Mouse (Mus musculus): ENCODE results near the gene Tnfsf9. TPM values are rescaled to one million over a fixed set of nuclear protein-coding genes. Genes with fewer than 3 reads are reported as not detected.

Tnfsf9 gene
- total and polyA plus RNA-seq, 2 experiments from 2014 or later = 3.6 to 3.8 TPM

- H3K9ac ChIP-seq (replicated peaks; ENCODE audit: low read length, poor library complexity, severe bottlenecking) = no peak overlapping the region
- no peak for TF ChIP-seq CTCF (IDR thresholded peaks at IDR 0.05)
- no peaks in the 10 kb centered on the region for H3K27me3 ChIP-seq (ENCODE audit: insufficient read depth, low read length)
- no peak overlapping the region for H3K4me2 ChIP-seq (ENCODE audit: low read depth, low read length, poor library complexity, severe bottlenecking)
- ATAC-seq (ENCODE audit: low FRiP score) (no peak), DNase-seq (ENCODE audit: low spot score) (no peak)
- H3K36me3 ChIP-seq (ENCODE audit: insufficient read depth, low read length) = no peaks in the 10 kb centered on the region
- H3K4me1 ChIP-seq (ENCODE audit: insufficient read depth, low read length) = no peaks in the 10 kb centered on the region
- no peaks in the 10 kb centered on the region for H3K9me3 ChIP-seq (ENCODE audit: low read length)
- H3K4me3 ChIP-seq (ENCODE audit: low read depth, low read length) = no peak overlapping the region
- WGBS = 3% methylated on average over 11 of the region's 11 CpGs
- H3K27ac ChIP-seq (ENCODE audit: low read depth, low read length) = no peak overlapping the region
Observed at GRCm38 (mm10) chr17:57118524-57119349, 13.6 kb downstream of the Tnfsf9 start.

GRCm38 (mm10) chr17:57121856-57122255, 16.7 kb downstream of the Tnfsf9 start:
- no peaks in the 10 kb centered on the region for H3K4me1 ChIP-seq (ENCODE audit: insufficient read depth, low read length)
- ATAC-seq (ENCODE audit: low FRiP score) (no peak), DNase-seq (ENCODE audit: low spot score) (no peak)
- no peak for TF ChIP-seq CTCF (IDR thresholded peaks at IDR 0.05)
- no peaks in the 10 kb centered on the region for H3K36me3 ChIP-seq (ENCODE audit: insufficient read depth, low read length)
- no peak overlapping the region for H3K4me3 ChIP-seq (ENCODE audit: low read depth, low read length)
- no peak overlapping the region for H3K4me2 ChIP-seq (ENCODE audit: low read depth, low read length, poor library complexity, severe bottlenecking)
- no peaks in the 10 kb centered on the region for H3K9me3 ChIP-seq (ENCODE audit: low read length)
- no peaks in the 10 kb centered on the region for H3K27me3 ChIP-seq (ENCODE audit: insufficient read depth, low read length)
- H3K9ac ChIP-seq (replicated peaks; ENCODE audit: low read length, poor library complexity, severe bottlenecking) = no peak overlapping the region
- 86% methylated on average over 2 of the region's 2 CpGs for WGBS
- H3K27ac ChIP-seq (ENCODE audit: low read depth, low read length) = no peak overlapping the region

DNA sequence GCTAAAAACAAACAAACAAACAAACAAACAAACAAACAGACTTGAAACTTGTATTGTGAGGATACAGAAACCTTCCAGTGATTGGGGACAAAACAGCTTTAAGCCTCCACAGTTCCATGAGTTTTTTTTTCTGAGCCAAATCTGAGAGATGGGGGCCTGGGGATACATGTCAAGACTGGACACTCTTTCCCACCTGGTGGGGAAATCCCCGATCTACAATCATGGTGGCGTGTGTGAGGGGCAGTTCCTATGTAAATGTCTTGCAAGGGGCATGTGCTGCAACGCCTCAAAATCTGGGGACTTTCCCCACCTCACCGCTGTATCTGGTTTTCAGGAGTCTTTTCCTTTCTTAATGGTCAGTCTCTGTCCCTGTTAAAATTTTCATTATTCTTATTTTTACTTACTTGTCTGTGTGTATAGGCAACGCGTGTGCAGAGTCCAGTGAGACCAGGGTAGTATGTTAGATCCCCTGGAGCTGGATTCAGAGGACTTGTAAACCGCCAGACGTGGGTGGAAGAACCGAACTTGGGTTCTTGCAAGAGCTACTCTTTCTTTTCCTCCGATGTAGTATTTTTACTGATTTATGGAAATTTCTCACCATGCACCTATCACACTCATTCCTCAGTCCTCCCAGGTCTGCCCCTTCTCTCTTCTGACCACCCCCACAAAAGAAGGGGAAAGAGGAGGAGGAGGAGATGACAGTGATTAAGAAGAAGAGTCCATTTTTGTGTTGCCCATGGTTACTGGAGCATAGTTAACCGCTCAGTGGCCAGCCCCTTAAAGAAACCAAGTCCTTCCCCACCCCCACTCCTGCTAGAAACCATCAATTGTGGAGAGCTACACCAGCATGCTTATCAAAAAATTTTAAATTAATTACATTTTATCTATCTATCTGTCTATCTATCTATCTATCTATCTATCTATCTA, 18.3 kb downstream of the Tnfsf9 start:
- WGBS = 84% methylated on average over 11 of the region's 11 CpGs
- no peak overlapping the region for H3K4me2 ChIP-seq (ENCODE audit: low read depth, low read length, poor library complexity, severe bottlenecking)
- DNase-seq (ENCODE audit: low spot score) (no peak), ATAC-seq (ENCODE audit: low FRiP score) (no peak)
- no peak overlapping the region for H3K9ac ChIP-seq (replicated peaks; ENCODE audit: low read length, poor library complexity, severe bottlenecking)
- no peaks in the 10 kb centered on the region for H3K36me3 ChIP-seq (ENCODE audit: insufficient read depth, low read length)
- no peak for TF ChIP-seq CTCF (IDR thresholded peaks at IDR 0.05)
- H3K27me3 ChIP-seq (ENCODE audit: insufficient read depth, low read length) = no peaks in the 10 kb centered on the region; the same call in 1 of the 2 replicates
- no peak overlapping the region for H3K4me3 ChIP-seq (ENCODE audit: low read depth, low read length)
- no peaks in the 10 kb centered on the region for H3K4me1 ChIP-seq (ENCODE audit: insufficient read depth, low read length)
- H3K9me3 ChIP-seq (ENCODE audit: low read length) = no peaks in the 10 kb centered on the region
- H3K27ac ChIP-seq (ENCODE audit: low read depth, low read length) = no peak overlapping the region

GRCm38 (mm10) chr17:57124792-57125191, 19.7 kb downstream of the Tnfsf9 start:
- no peak for TF ChIP-seq CTCF (IDR thresholded peaks at IDR 0.05)
- H3K4me1 ChIP-seq (ENCODE audit: insufficient read depth, low read length) = no peaks in the 10 kb centered on the region
- no peak overlapping the region for H3K4me3 ChIP-seq (ENCODE audit: low read depth, low read length)
- WGBS = 88% methylated on average over 4 of the region's 4 CpGs
- ATAC-seq (ENCODE audit: low FRiP score) = no peak
- H3K27ac ChIP-seq (ENCODE audit: low read depth, low read length) = no peak overlapping the region
- H3K9me3 ChIP-seq (ENCODE audit: low read length) = no peaks in the 10 kb centered on the region
- no peak for DNase-seq (ENCODE audit: low spot score)
- no peak overlapping the region for H3K9ac ChIP-seq (replicated peaks; ENCODE audit: low read length, poor library complexity, severe bottlenecking)
- H3K27me3 ChIP-seq (ENCODE audit: insufficient read depth, low read length) = no peaks in the 10 kb centered on the region; the same call in 1 of the 2 replicates
- H3K36me3 ChIP-seq (ENCODE audit: insufficient read depth, low read length) = no peaks in the 10 kb centered on the region
- H3K4me2 ChIP-seq (ENCODE audit: low read depth, low read length, poor library complexity, severe bottlenecking) = no peak overlapping the region

GRCm38 (mm10) chr17:57125853-57126622, 20.9 kb downstream of the Tnfsf9 start:
- no peak for TF ChIP-seq CTCF (IDR thresholded peaks at IDR 0.05)
- no peaks in the 10 kb centered on the region for H3K4me1 ChIP-seq (ENCODE audit: insufficient read depth, low read length)
- 52% methylated on average over 3 of the region's 3 CpGs for WGBS
- H3K9me3 ChIP-seq (ENCODE audit: low read length) = no peaks in the 10 kb centered on the region
- H3K27ac ChIP-seq (ENCODE audit: low read depth, low read length) = no peak overlapping the region
- H3K4me2 ChIP-seq (ENCODE audit: low read depth, low read length, poor library complexity, severe bottlenecking) = no peak overlapping the region
- H3K4me3 ChIP-seq (ENCODE audit: low read depth, low read length) = no peak overlapping the region
- DNase-seq (ENCODE audit: low spot score) (no peak), ATAC-seq (ENCODE audit: low FRiP score) (no peak)
- no peak overlapping the region for H3K9ac ChIP-seq (replicated peaks; ENCODE audit: low read length, poor library complexity, severe bottlenecking)
- no peaks in the 10 kb centered on the region for H3K36me3 ChIP-seq (ENCODE audit: insufficient read depth, low read length)
- H3K27me3 ChIP-seq (ENCODE audit: insufficient read depth, low read length) = no peaks in the 10 kb centered on the region; the same call in 1 of the 2 replicates

Measured in midbrain, postnatal 0 days (tissue).